Mouse (Mus musculus) CD4-positive, CD25-positive, alpha-beta regulatory T cell, adult 9 weeks (primary cell): ENCODE data around the gene Krtap4-7. TPM values are rescaled to one million over a fixed set of nuclear protein-coding genes. Genes with fewer than 3 reads are reported as not detected.

Source experiments
- polyA plus RNA-seq: library from polyadenylated mRNA; unstranded; fragments of 100-300 nt; shearing (Covaris generic); gene quantifications from one replicate; pipeline ENCODE4 v1.2.1, GENCODE M21; 2017

The Krtap4-7 gene
- polyA plus RNA-seq: not detected

DNA sequence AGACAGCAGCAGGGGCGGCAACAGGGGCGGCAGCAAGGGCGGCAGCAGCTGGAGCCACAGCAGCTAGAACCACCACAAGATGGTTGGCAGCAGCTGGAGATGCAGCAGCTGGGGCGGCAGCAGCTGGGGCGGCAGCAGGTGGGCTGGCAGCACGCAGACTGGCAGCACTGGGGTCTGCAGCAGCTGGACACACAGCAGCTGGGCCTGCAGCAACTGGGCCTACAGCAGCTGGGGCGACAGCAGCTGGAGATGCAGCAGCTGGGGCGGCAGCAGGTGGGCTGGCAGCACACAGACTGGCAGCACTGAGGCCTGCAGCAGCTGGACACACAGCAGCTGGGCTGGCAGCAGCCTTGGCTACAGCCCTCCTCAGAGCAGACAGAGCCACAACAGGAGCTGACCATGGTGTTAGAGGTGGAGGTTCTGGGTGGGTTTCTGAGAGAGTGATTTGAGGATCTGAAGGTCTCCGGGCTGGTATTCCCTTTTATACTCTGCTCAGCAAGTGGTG is at the start of gene Krtap4-7:
TSS of gene Krtap4-7 (minus strand) at position 455 of the 505 bp plus-strand sequence.

GRCm38 (mm10) chr11:99690463-99690862 is 46.6 kb upstream of the Krtap4-7 start, which contains the start of gene Gm14190:
Gene Gm14190 (minus strand): TSS chr11:99690740.

GRCm38 (mm10) chr11:99665860-99666259 is 22.0 kb upstream of the Krtap4-7 start, which contains the start of gene Krtap4-6:
Gene Krtap4-6 (minus strand): TSS chr11:99665960.

GRCm38 (mm10) chr11:99658467-99659010 is 14.7 kb upstream of the Krtap4-7 start, which contains the start of gene Gm11563:
Gene Gm11563 (minus strand): TSS chr11:99658960.

DNA sequence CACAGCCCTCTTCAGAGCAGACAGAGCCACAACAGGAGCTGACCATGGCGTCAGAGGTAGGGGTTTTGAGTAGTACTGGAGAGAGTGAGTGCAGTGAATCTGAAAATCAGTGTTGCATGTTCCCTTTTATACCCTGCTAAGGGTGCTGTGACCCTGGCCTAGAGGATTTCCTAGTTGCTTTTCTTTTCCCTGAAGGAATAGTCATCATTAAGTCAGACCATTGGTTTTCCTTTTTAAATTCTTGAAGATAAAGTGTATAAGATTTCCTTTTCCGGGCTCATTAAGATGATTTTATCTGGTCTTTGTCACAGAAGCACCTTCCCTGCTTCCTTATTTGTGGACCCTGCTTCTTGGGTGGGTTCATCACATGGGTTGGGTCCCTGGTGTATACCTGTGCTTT is 6.2 kb upstream of the Krtap4-7 start, which contains the start of gene Gm11555:
TSS of gene Gm11555 (minus strand) at position 101 of the 400 bp plus-strand sequence.

GRCm38 (mm10) chr11:99634653-99635134 is 9.2 kb downstream of the Krtap4-7 start, which contains the start of gene Krtap4-2:
Gene Krtap4-2 (minus strand): TSS chr11:99635084.

DNA sequence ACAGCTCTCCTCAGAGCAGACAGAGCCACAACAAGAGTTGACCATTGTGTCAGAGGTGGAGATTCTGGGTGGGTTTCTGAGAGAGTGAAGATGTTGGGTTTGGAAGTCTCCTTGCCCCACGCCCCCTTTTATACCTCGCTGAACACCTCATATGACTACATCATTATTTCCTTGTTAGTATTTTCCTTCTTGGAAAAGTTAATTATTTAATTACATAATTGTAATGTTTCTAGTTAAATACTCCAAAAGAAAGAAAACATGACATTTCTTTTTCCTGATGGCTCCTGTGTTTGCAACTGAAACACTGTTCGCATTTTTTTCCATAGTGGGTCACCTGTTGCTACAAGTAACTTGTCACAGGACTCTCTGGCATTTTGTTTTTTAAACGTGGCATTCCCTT is 15.8 kb downstream of the Krtap4-7 start, which contains the start of gene Krtap4-1:
TSS of gene Krtap4-1 (minus strand) at position 101 of the 400 bp plus-strand sequence.

GRCm38 (mm10) chr11:99620335-99620734 is 23.6 kb downstream of the Krtap4-7 start, which contains the start of gene Gm11562:
Gene Gm11562 (minus strand): TSS chr11:99620435.

GRCm38 (mm10) chr11:99614796-99615363 is 29.0 kb downstream of the Krtap4-7 start, which contains the start of gene Krtap2-4:
Gene Krtap2-4 (minus strand): TSS chr11:99614846.

GRCm38 (mm10) chr11:99610089-99610488 is 33.8 kb downstream of the Krtap4-7 start, which contains the start of gene Gm11937:
Gene Gm11937 (minus strand): TSS chr11:99610189.

GRCm38 (mm10) chr11:99603208-99603607 is 40.7 kb downstream of the Krtap4-7 start, which contains the start of gene Gm11938:
Gene Gm11938 (minus strand): TSS chr11:99603308.

DNA sequence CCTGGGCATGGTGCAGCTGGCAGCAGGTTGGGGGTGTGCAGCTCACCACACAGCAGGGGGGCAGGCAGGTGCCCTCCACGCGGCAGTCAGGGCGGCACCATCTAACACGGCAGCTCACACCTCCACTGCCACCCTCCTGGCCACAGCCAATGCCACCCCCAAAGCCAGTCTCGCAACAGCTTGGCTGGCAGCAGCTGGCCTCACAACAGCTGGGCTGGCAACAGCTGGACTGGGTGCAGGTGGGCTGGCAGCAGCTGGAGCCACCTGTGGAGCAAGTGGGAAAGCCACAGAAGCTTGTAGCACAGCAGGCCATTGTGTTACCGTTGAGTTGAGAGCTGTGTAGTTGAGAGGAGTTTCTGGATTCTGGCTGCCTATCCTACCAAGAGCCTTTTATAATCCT is 46.1 kb downstream of the Krtap4-7 start, which contains the start of gene Krtap9-3:
TSS of gene Krtap9-3 (minus strand) at position 364 of the 400 bp plus-strand sequence.

Other genes starting within 250 kb of the Krtap4-7 start
- not detected for gene Krt12, start 221.8 kb downstream of the Krtap4-7 start, polyA plus RNA-seq
- gene Krt20, start 205.9 kb downstream of the Krtap4-7 start, polyA plus RNA-seq: not detected
- not detected for gene Krt23, start 151.0 kb downstream of the Krtap4-7 start, polyA plus RNA-seq
- not detected for gene Krt39, start 122.8 kb downstream of the Krtap4-7 start, polyA plus RNA-seq
- not detected for gene Krt40, start 100.9 kb downstream of the Krtap4-7 start, polyA plus RNA-seq
- not detected for gene Krtap3-3, start 93.2 kb downstream of the Krtap4-7 start, polyA plus RNA-seq
- gene Krtap3-2, start 87.2 kb downstream of the Krtap4-7 start, polyA plus RNA-seq: not detected
- gene Gm11939, start 84.6 kb downstream of the Krtap4-7 start, polyA plus RNA-seq: not detected
- gene Krtap3-1, start 77.5 kb downstream of the Krtap4-7 start, polyA plus RNA-seq: not detected
- not detected for gene Krtap1-5, start 63.1 kb downstream of the Krtap4-7 start, polyA plus RNA-seq
- gene Krtap1-4, start 60.4 kb downstream of the Krtap4-7 start, polyA plus RNA-seq: not detected
- not detected for gene Krtap1-3, start 52.8 kb downstream of the Krtap4-7 start, polyA plus RNA-seq
- gene Krtap9-3, start 46.0 kb downstream of the Krtap4-7 start, polyA plus RNA-seq: not detected
- not detected for gene Gm11938, start 40.8 kb downstream of the Krtap4-7 start, polyA plus RNA-seq
- not detected for gene Gm11937, start 33.9 kb downstream of the Krtap4-7 start, polyA plus RNA-seq
- gene Krtap2-4, start 29.2 kb downstream of the Krtap4-7 start, polyA plus RNA-seq: not detected
- gene Gm11562, start 23.7 kb downstream of the Krtap4-7 start, polyA plus RNA-seq: not detected
- not detected for gene Krtap4-1, start 15.9 kb downstream of the Krtap4-7 start, polyA plus RNA-seq
- not detected for gene Krtap4-2, start 9.0 kb downstream of the Krtap4-7 start, polyA plus RNA-seq
- gene Gm11555, start 6.1 kb upstream of the Krtap4-7 start, polyA plus RNA-seq: not detected
- gene Gm11563, start 14.9 kb upstream of the Krtap4-7 start, polyA plus RNA-seq: not detected
- not detected for gene Krtap4-6, start 21.9 kb upstream of the Krtap4-7 start, polyA plus RNA-seq
- not detected for gene Gm14190, start 46.7 kb upstream of the Krtap4-7 start, polyA plus RNA-seq
- not detected for gene Gm14180, start 90.2 kb upstream of the Krtap4-7 start, polyA plus RNA-seq
- gene Gm11595, start 128.8 kb upstream of the Krtap4-7 start, polyA plus RNA-seq: not detected
- gene Krtap4-8, start 136.6 kb upstream of the Krtap4-7 start, polyA plus RNA-seq: not detected
- gene Krtap4-9, start 141.1 kb upstream of the Krtap4-7 start, polyA plus RNA-seq: not detected
- gene Gm11596, start 149.4 kb upstream of the Krtap4-7 start, polyA plus RNA-seq: not detected
- gene Gm11569, start 154.8 kb upstream of the Krtap4-7 start, polyA plus RNA-seq: not detected
- gene Gm11554, start 160.4 kb upstream of the Krtap4-7 start, polyA plus RNA-seq: not detected
- not detected for gene Krtap4-13, start 165.8 kb upstream of the Krtap4-7 start, polyA plus RNA-seq
- gene Gm11564, start 171.6 kb upstream of the Krtap4-7 start, polyA plus RNA-seq: not detected
- gene 2300003K06Rik, start 194.0 kb upstream of the Krtap4-7 start, polyA plus RNA-seq: not detected
- gene Krtap4-16, start 207.5 kb upstream of the Krtap4-7 start, polyA plus RNA-seq: not detected
- gene Gm11568, start 213.8 kb upstream of the Krtap4-7 start, polyA plus RNA-seq: not detected
- gene Gm11559, start 220.4 kb upstream of the Krtap4-7 start, polyA plus RNA-seq: not detected
- not detected for gene Krtap9-1, start 229.3 kb upstream of the Krtap4-7 start, polyA plus RNA-seq
- not detected for gene Gm11567, start 235.1 kb upstream of the Krtap4-7 start, polyA plus RNA-seq